Mouse (Mus musculus): ENCODE results near the gene Prkg1.

GRCm38 (mm10) chr19:31564329-31564728, 200.5 kb downstream of the Prkg1 start:
- TF ChIP-seq CTCF (IDR thresholded peaks at IDR 0.05; ENCODE audit: borderline replicate concordance, insufficient read depth, low read length), result no peak
- no peak for TF ChIP-seq POLR2A (IDR thresholded peaks at IDR 0.05; ENCODE audit: low read depth, low read length)
